Mouse (Mus musculus) kidney, adult 2 months (tissue): ENCODE measurements around the gene Pcsk5.

Experiments
- CTCF ChIP-seq: fragments of 200-500 bp; conservative IDR thresholded peaks from 2 replicates; pipeline ENCODE4 v1.5.1; 2011; ENCODE audit warnings: low read depth, mild to moderate bottlenecking, control low read depth, low read length, moderate library complexity, mixed read lengths; ENCODE audit not compliant: insufficient read depth, insufficient read length
- POLR2A ChIP-seq: fragments of 200-500 bp; IDR thresholded peaks from one replicate; pipeline ENCODE4 v1.6.1; 2011; ENCODE audit warnings: low read depth, low read length, control low read depth

GRCm38 (mm10) chr19:17471861-17472260 is 365.6 kb downstream of the Pcsk5 start:
- TF ChIP-seq CTCF (no peak), POLR2A (no peak)
